Comparison of ENCODE assay signal across 24 mouse cellular contexts in the genomic region with DNA sequence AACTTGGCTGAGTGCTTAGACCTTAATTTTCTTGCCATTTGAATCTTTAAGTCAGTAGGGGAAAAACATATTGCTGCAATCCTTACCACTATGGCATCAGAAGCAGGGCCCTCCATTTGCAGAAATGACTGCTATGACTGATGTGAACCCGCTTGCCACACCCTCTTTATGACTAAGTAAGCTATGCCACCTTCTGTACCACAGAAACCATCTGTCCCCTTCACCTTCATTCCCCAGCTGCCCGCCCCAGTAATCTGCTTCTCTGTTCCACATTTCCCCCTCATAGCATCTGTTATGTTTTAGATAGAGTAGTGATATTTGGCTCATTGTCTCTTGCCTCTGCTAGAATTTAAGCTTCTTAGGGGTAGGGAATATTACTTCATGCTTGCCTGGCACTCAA.
DNase-seq lines count a peak whose midpoint lies in the region; ATAC-seq and TF ChIP-seq lines count a peak whose summit lies in the region.
"Had no signal": no experiment of that assay in that cellular context is flagged by ENCODE, and none has a peak within 500 bp of the region (broad histone marks: within the 10 kb centered on the region; RNA-seq: fewer than 3 reads in every experiment).

No protein-coding gene starts in this region.

- H3K27ac ChIP-seq in forebrain, postnatal 0 days (ENCODE audit: low read depth, low read length): no peak overlapping the region
- H3K27ac ChIP-seq: embryonic facial prominence, embryonic 15.5 days; gastrocnemius, adult 2 months; hindbrain, embryonic 14.5 days; intestine, embryonic 15.5 days; kidney, embryonic 15.5 days; limb, embryonic 12.5 days; liver, embryonic 14.5 days had no signal

- H3K27me3 ChIP-seq in forebrain, postnatal 0 days (ENCODE audit: insufficient read depth, low read length): no peaks in the 10 kb centered on the region
- H3K27me3 ChIP-seq: embryonic facial prominence, embryonic 15.5 days; heart, embryonic 12.5 days; intestine, embryonic 15.5 days; kidney, embryonic 15.5 days; limb, embryonic 12.5 days had no signal

- WGBS in forebrain, postnatal 0 days: 63% methylated on average over 2 of the region's 2 CpGs
- WGBS in lung, adult 2 months: 69% methylated on average over 2 of the region's 2 CpGs

- peak; percentile 73 for ATAC-seq in frontal cortex, adult (ENCODE audit: low TSS enrichment)
- ATAC-seq in forebrain, postnatal 0 days: peak; percentile 45; the same call in 1 of the 2 replicates
- ATAC-seq: activated CD4-positive, CD25-positive, alpha-beta regulatory T cell, adult 4 months; intestine, embryonic 15.5 days; Patski had no signal

- no peak for DNase-seq in frontal cortex, postnatal 14 days (ENCODE audit: low spot score in 2 of 2)
- peak; percentile 5 for DNase-seq in 416B (ENCODE audit: low read depth)
- DNase-seq in forebrain, postnatal 0 days: no peak
- peak; percentile 62 to 63 for DNase-seq in layer of hippocampus, postnatal 36 days
- no peak for DNase-seq in spleen, postnatal 14 days (ENCODE audit: low spot score in 2 of 2)
- no peak for DNase-seq in lung, adult 2 months
- DNase-seq in Muller cell, postnatal 12 days (ENCODE audit: inconsistent ontology term): no peak
- DNase-seq: adrenal gland, postnatal 14 days; B cell, adult 2 months; cerebellum, adult 2 months; gastrocnemius, adult 2 months; lung, postnatal 10 days; midbrain, embryonic 14.5 days had no signal

- no peak for TF ChIP-seq POLR2A in lung, adult 2 months (IDR thresholded peaks at IDR 0.05; ENCODE audit: borderline replicate concordance, extremely low read depth, low read depth, low read length)

- TF ChIP-seq CTCF in forebrain, postnatal 0 days (IDR thresholded peaks at IDR 0.05; ENCODE audit: low read depth): no peak
- no peak for TF ChIP-seq CTCF in lung, adult 2 months (IDR thresholded peaks at IDR 0.05; ENCODE audit: insufficient read depth, low read length)

- no peaks in the 10 kb centered on the region for H3K9me3 ChIP-seq in forebrain, postnatal 0 days (ENCODE audit: low read length)
- H3K9me3 ChIP-seq: embryonic facial prominence, embryonic 15.5 days; heart, embryonic 12.5 days; intestine, embryonic 15.5 days; kidney, embryonic 15.5 days; limb, embryonic 12.5 days had no signal

- no peak overlapping the region for H3K4me3 ChIP-seq in forebrain, postnatal 0 days (ENCODE audit: low read depth, low read length)
- no peak overlapping the region for H3K4me3 ChIP-seq in lung, adult 2 months (replicated peaks; ENCODE audit: extremely low read depth, low read depth, low read length)
- H3K4me3 ChIP-seq: embryonic facial prominence, embryonic 15.5 days; gastrocnemius, adult 2 months; heart, embryonic 12.5 days; intestine, embryonic 15.5 days; kidney, embryonic 15.5 days; limb, embryonic 12.5 days; myocyte had no signal

- 0 out of 2 replicates have a peak, but pooled peaks cover 3% of the 10 kb centered on the region for H3K4me1 ChIP-seq in forebrain, postnatal 0 days (ENCODE audit: insufficient read depth)
- no peaks in the 10 kb centered on the region for H3K4me1 ChIP-seq in lung, adult 2 months (ENCODE audit: control insufficient read depth, insufficient read depth, low read length)
- H3K4me1 ChIP-seq: embryonic facial prominence, embryonic 15.5 days; heart, embryonic 12.5 days; intestine, embryonic 15.5 days; kidney, embryonic 15.5 days; limb, embryonic 12.5 days had no signal

- H3K9ac ChIP-seq in forebrain, postnatal 0 days: no peak overlapping the region
- H3K9ac ChIP-seq: embryonic facial prominence, embryonic 15.5 days; heart, embryonic 12.5 days; hindbrain, embryonic 14.5 days; intestine, embryonic 15.5 days; kidney, embryonic 15.5 days; limb, embryonic 12.5 days; liver, embryonic 14.5 days had no signal

- H3K4me2 ChIP-seq in forebrain, postnatal 0 days (ENCODE audit: low read depth): no peak overlapping the region
- H3K4me2 ChIP-seq: embryonic facial prominence, embryonic 15.5 days; heart, embryonic 12.5 days; hindbrain, embryonic 14.5 days; intestine, embryonic 15.5 days; kidney, embryonic 15.5 days; limb, embryonic 12.5 days had no signal

- H3K36me3 ChIP-seq in forebrain, postnatal 0 days (ENCODE audit: insufficient read depth): no peaks in the 10 kb centered on the region
- H3K36me3 ChIP-seq: embryonic facial prominence, embryonic 15.5 days; heart, embryonic 12.5 days; intestine, embryonic 15.5 days; kidney, embryonic 15.5 days; limb, embryonic 12.5 days had no signal

Comparison
In these comparisons a context has a peak if more than half of its experiments do, and no peak if none do; other contexts are left out.
1. DNase-seq: peak in 416B (single experiment) and layer of hippocampus, postnatal 36 days (2 of 2); none in frontal cortex, postnatal 14 days (0 of 2), forebrain, postnatal 0 days (single experiment), spleen, postnatal 14 days (0 of 2), lung, adult 2 months (single experiment) and Muller cell, postnatal 12 days (single experiment).